ENCODE assay signal across 8 mouse cellular contexts in genomic region chr15:97667437-97667836, GRCm38 (mm10). TPM values are rescaled to one million over a fixed set of nuclear protein-coding genes. Genes with fewer than 3 reads are reported as not detected.
DNase-seq lines count a peak whose midpoint lies in the region; ATAC-seq and TF ChIP-seq lines count a peak whose summit lies in the region.
"Had no signal": no experiment of that assay in that cellular context is flagged by ENCODE, and none has a peak within 500 bp of the region (broad histone marks: within the 10 kb centered on the region; RNA-seq: fewer than 3 reads in every experiment).

No protein-coding gene starts in this region.

- no peaks in the 10 kb centered on the region for H3K36me3 ChIP-seq in midbrain, embryonic 11.5 days (ENCODE audit: control insufficient read depth, insufficient read depth, low read length)
- H3K36me3 ChIP-seq in small intestine, adult 2 months (ENCODE audit: control insufficient read depth, insufficient read depth, low read length), result no peaks in the 10 kb centered on the region
- H3K36me3 ChIP-seq: limb, embryonic 15.5 days had no signal

- TF ChIP-seq POLR2A in small intestine, adult 2 months (IDR thresholded peaks at IDR 0.05; ENCODE audit: low read depth, low read length), result no peak

- ATAC-seq in midbrain, embryonic 11.5 days (ENCODE audit: low FRiP score), result peak; percentile 38; the same call in 1 of the 2 replicates

- H3K27ac ChIP-seq in midbrain, embryonic 11.5 days (ENCODE audit: low read depth, low read length), result peak overlapping the region; percentile 44
- no peak overlapping the region for H3K27ac ChIP-seq in small intestine, adult 2 months (ENCODE audit: insufficient read depth, low read depth, low read length)
- H3K27ac ChIP-seq: limb, embryonic 15.5 days had no signal

- H3K9ac ChIP-seq in midbrain, embryonic 11.5 days (ENCODE audit: low read length), result peak overlapping the region; percentile 18; the same call in 1 of the 2 replicates
- H3K9ac ChIP-seq: limb, embryonic 15.5 days had no signal

- intact Hi-C loops in left cerebral cortex, postnatal 14 days (cut with DNase I), result no loop called here

- DNase-seq in ES-CJ7 (ENCODE audit: low read depth, low spot score), result peak; percentile 91
- DNase-seq in adrenal gland, adult 18-20 months (ENCODE audit: low spot score in 2 of 2), result peak; percentile 57 to 58
- peak; percentile 83 for DNase-seq in embryo, embryonic 11 days
- DNase-seq in heart, postnatal 4 days, result peak; percentile 76
- peak; percentile 76 to 82 for DNase-seq in left cerebral cortex, postnatal 14 days (ENCODE audit: low spot score in 2 of 2)
- DNase-seq in midbrain, embryonic 11.5 days (ENCODE audit: low spot score, missing footprints), result peak; percentile 98

- H3K4me1 ChIP-seq in midbrain, embryonic 11.5 days (ENCODE audit: control insufficient read depth, insufficient read depth, low read length), result peaks cover 10% of the 10 kb centered on the region
- no peaks in the 10 kb centered on the region; the same call in 1 of the 2 replicates for H3K4me1 ChIP-seq in small intestine, adult 2 months (ENCODE audit: control insufficient read depth, insufficient read depth, insufficient read length, low read length)

- 30% methylated on average over 7 of the region's 7 CpGs for WGBS in midbrain, embryonic 11.5 days
- 18% methylated on average over 7 of the region's 7 CpGs for WGBS in small intestine, adult 2 months

- peak; percentile 81; the same call in 1 of the 2 replicates for TF ChIP-seq CTCF in small intestine, adult 2 months (IDR thresholded peaks at IDR 0.05; ENCODE audit: extremely low read depth, insufficient read length, insufficient replicate concordance, low read depth, low read length)

- no peak overlapping the region for H3K4me3 ChIP-seq in midbrain, embryonic 11.5 days (ENCODE audit: low read depth, low read length)
- H3K4me3 ChIP-seq in small intestine, adult 2 months (ENCODE audit: low read depth, low read length), result no peak overlapping the region
- H3K4me3 ChIP-seq: limb, embryonic 15.5 days had no signal

- no peaks in the 10 kb centered on the region for H3K27me3 ChIP-seq in midbrain, embryonic 11.5 days (ENCODE audit: control insufficient read depth, insufficient read depth, low read length)
- H3K27me3 ChIP-seq in small intestine, adult 2 months (ENCODE audit: control insufficient read depth, insufficient read depth, low read length), result no peaks in the 10 kb centered on the region
- H3K27me3 ChIP-seq: limb, embryonic 15.5 days had no signal

- no peaks in the 10 kb centered on the region for H3K9me3 ChIP-seq in midbrain, embryonic 11.5 days (ENCODE audit: control insufficient read depth, low read length)
- H3K9me3 ChIP-seq: limb, embryonic 15.5 days had no signal

- peak overlapping the region; percentile 22; the same call in 1 of the 2 replicates for H3K4me2 ChIP-seq in midbrain, embryonic 11.5 days
- H3K4me2 ChIP-seq: limb, embryonic 15.5 days had no signal

RNA-seq across cellular contexts. Expression of gene Rpap3, which starts 38.2 kb away (rescaled TPM):
- total RNA-seq in adrenal gland, adult 18-20 months (2021), result 10 to 100 TPM; 14.7 to 16.2 TPM
- 10 to 100 TPM; 16.0 to 19.7 TPM for total RNA-seq in heart, postnatal 4 days (2021)
- total RNA-seq in left cerebral cortex, postnatal 14 days (2021), result 10 to 100 TPM; 27.4 to 28.2 TPM
- 56.4 and 57.4 TPM in 2 replicates for polyA plus RNA-seq in midbrain, embryonic 11.5 days (2014; fragmentation: Nextera tagmentation; extraction: Ambion mirVana)
- 0.55 and 0.63 TPM in 2 replicates for polyA plus RNA-seq in small intestine, adult 2 months (2012; rRNA removed)
